Mouse (Mus musculus) bone marrow, adult 2 months (tissue): ENCODE measurements around the gene Aurkb. TPM values are rescaled to one million over a fixed set of nuclear protein-coding genes. Genes with fewer than 3 reads are reported as not detected.

Source experiments
- H3K27ac ChIP-seq: fragments of 200-500 bp; 2 replicates; pipeline ENCODE4 v1.5.1; 2012; ENCODE audit warnings: low read depth, mild to moderate bottlenecking, control low read depth, inconsistent platforms, low read length; ENCODE audit not compliant: control insufficient read depth, poor library complexity, insufficient read depth
- H3K4me1 ChIP-seq: fragments of 200-500 bp; 2 replicates; pipeline ENCODE4 v1.6.1; 2011; ENCODE audit warnings: low read length; ENCODE audit not compliant: control insufficient read depth, insufficient read depth
- H3K4me3 ChIP-seq: fragments of 200-500 bp; replicated peaks from 2 replicates; pipeline ENCODE3; 2011; ENCODE audit warnings: mild to moderate bottlenecking, low read depth, low read length, control low read depth; ENCODE audit not compliant: control insufficient read depth
- CTCF ChIP-seq: fragments of 200-500 bp; IDR thresholded peaks from 2 replicates; pipeline ENCODE4 v1.5.1; 2011; ENCODE audit warnings: low read length, control low read depth; ENCODE audit not compliant: control insufficient read depth, insufficient read depth
- POLR2A ChIP-seq: fragments of 200-500 bp; IDR thresholded peaks from 2 replicates; pipeline ENCODE4 v1.6.1; 2011; ENCODE audit warnings: low read depth, mild to moderate bottlenecking, control low read depth, low read length, borderline replicate concordance; ENCODE audit not compliant: control insufficient read depth
- WGBS: fragments of 180-500 bp; shearing (Covaris S2); methylation state at CpG from one replicate; pipeline ENCODE4 v1.1.7; 2018; 5-methylcytosine and 5-hydroxymethylcytosine counted together
- polyA plus RNA-seq: library from polyadenylated mRNA; stranded (reverse); fragments of >200 nt; gene quantifications from 2 replicates; pipeline ENCODE4 v1.2.4, GENCODE M21; 2011; ENCODE audit warnings: low replicate concordance; ENCODE audit not compliant: missing spikeins, insufficient read depth, insufficient read length

Aurkb gene
- polyA plus RNA-seq, 1 experiment, result 100 TPM

GRCm38 (mm10) chr11:69087082-69087481, 41.6 kb downstream of the Aurkb start:
- no peak overlapping the region for H3K4me3 ChIP-seq
- WGBS, result 80% methylated on average over 4 of the region's 4 CpGs
- peaks cover 3% of the 10 kb centered on the region; the same call in 1 of the 2 replicates for H3K4me1 ChIP-seq
- no peak overlapping the region for H3K27ac ChIP-seq
- TF ChIP-seq POLR2A, result no peak
- no peak for TF ChIP-seq CTCF

GRCm38 (mm10) chr11:69087597-69087996, 42.1 kb downstream of the Aurkb start:
- 76% methylated on average over 2 of the region's 2 CpGs for WGBS
- no peak overlapping the region for H3K27ac ChIP-seq
- no peak overlapping the region for H3K4me3 ChIP-seq
- peaks cover 3% of the 10 kb centered on the region; the same call in 1 of the 2 replicates for H3K4me1 ChIP-seq
- no peak for TF ChIP-seq CTCF
- TF ChIP-seq POLR2A, result no peak

- under 1% methylated on average over 67 of the region's 67 CpGs for WGBS
- H3K27ac ChIP-seq, result peak within 1 kb of the TSS; percentile 97
- H3K4me1 ChIP-seq, result peaks cover 3% of the 10 kb centered on the region; the same call in 1 of the 2 replicates
- peak within 1 kb of the TSS; percentile 86 for H3K4me3 ChIP-seq
- peak; percentile 65; the same call in 1 of the 2 replicates for TF ChIP-seq POLR2A
- no peak for TF ChIP-seq CTCF
These were observed 42.8 kb downstream of the Aurkb start, which contains the start of gene Vamp2 for GRCm38 (mm10) chr11:69088103-69088855. Gene Vamp2, plus strand, starts transcription at chr11:69088490.

- peak overlapping the region; percentile 86 for H3K4me3 ChIP-seq
- WGBS, result 7% methylated on average over 25 of the region's 25 CpGs
- TF ChIP-seq CTCF (no peak), POLR2A (no peak)
- H3K4me1 ChIP-seq, result peaks cover 3% of the 10 kb centered on the region; the same call in 1 of the 2 replicates
- H3K27ac ChIP-seq, result peak overlapping the region; percentile 97
These were observed 43.6 kb downstream of the Aurkb start for GRCm38 (mm10) chr11:69088856-69089615.

- H3K4me1 ChIP-seq, result peaks cover 3% of the 10 kb centered on the region; the same call in 1 of the 2 replicates
- no peak overlapping the region; the same call in 1 of the 2 replicates for H3K27ac ChIP-seq
- no peak for TF ChIP-seq CTCF
- no peak for TF ChIP-seq POLR2A
- H3K4me3 ChIP-seq, result peak overlapping the region; percentile 86
- WGBS, result 86% methylated on average over 12 of the region's 12 CpGs
These were observed 44.3 kb downstream of the Aurkb start for GRCm38 (mm10) chr11:69089616-69090290.

- 82% methylated on average over 6 of the region's 6 CpGs for WGBS
- H3K4me3 ChIP-seq, result no peak overlapping the region
- TF ChIP-seq CTCF, result no peak
- TF ChIP-seq POLR2A, result no peak
- no peak overlapping the region; the same call in 1 of the 2 replicates for H3K27ac ChIP-seq
- peaks cover 3% of the 10 kb centered on the region; the same call in 1 of the 2 replicates for H3K4me1 ChIP-seq
These were observed 44.9 kb downstream of the Aurkb start for GRCm38 (mm10) chr11:69090367-69090766.

GRCm38 (mm10) chr11:69091566-69092385, 46.3 kb downstream of the Aurkb start:
- 70% methylated on average over 7 of the region's 7 CpGs for WGBS
- H3K4me3 ChIP-seq, result no peak overlapping the region
- peaks cover 3% of the 10 kb centered on the region; the same call in 1 of the 2 replicates for H3K4me1 ChIP-seq
- H3K27ac ChIP-seq, result no peak overlapping the region
- no peak for TF ChIP-seq CTCF
- TF ChIP-seq POLR2A, result no peak

- no peak overlapping the region for H3K4me3 ChIP-seq
- no peak overlapping the region for H3K27ac ChIP-seq
- TF ChIP-seq POLR2A (no peak), CTCF (peak; percentile 76)
- WGBS, result 3% methylated on average over 3 of the region's 3 CpGs
- H3K4me1 ChIP-seq, result peaks cover 3% of the 10 kb centered on the region; the same call in 1 of the 2 replicates
These were observed 46.9 kb downstream of the Aurkb start for GRCm38 (mm10) chr11:69092386-69092751.
